Mouse (Mus musculus) ES-E14 (cell line): ENCODE results near the gene Pld5.

Experiments used
- MAFK ChIP-seq: IDR thresholded peaks from 2 replicates; pipeline ENCODE4 v1.6.1; 2014; ENCODE audit warnings: mild to moderate bottlenecking, low read depth, low read length, inconsistent platforms; ENCODE audit not compliant: insufficient read depth
- ZC3H11A ChIP-seq: IDR thresholded peaks from 2 replicates; pipeline ENCODE4 v1.6.1; 2012; ENCODE audit warnings: low read depth, mild to moderate bottlenecking, inconsistent platforms, low read length, borderline replicate concordance

DNA sequence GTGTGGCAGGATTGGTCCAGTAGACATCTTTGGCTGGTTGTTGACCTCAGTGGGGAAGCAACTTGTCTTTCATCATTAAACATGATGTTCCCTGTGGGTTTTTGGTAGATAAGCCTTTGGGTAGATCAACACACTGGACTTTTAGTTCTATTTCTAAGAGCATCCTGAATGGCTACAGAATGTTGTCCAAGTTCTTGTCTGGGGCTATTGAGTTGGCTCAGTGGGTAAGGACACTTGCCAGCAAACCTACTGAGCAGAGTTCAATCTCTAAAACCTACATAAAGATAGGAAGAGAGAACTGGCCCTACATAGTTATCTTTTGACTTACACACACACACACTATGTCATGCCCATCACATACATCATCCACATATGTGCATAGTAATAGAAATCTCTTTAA is 264.0 kb downstream of the Pld5 start:
- TF ChIP-seq ZC3H11A (no peak), MAFK (no peak)
